Mouse (Mus musculus): ENCODE results near the gene Zfp229. TPM values are rescaled to one million over a fixed set of nuclear protein-coding genes. Genes with fewer than 3 reads are reported as not detected.

Zfp229 gene
- 1.0 and 2.9 TPM in 2 replicates for polyA plus RNA-seq (2012)

GRCm38 (mm10) chr17:21730495-21730894 lies at the start of gene Zfp229:
TSS of gene Zfp229 (plus strand) at chr17:21730795.

GRCm38 (mm10) chr17:21691560-21691959 lies 39.0 kb upstream of the Zfp229 start, which contains the start of gene Gm10226:
TSS of gene Gm10226 (plus strand) at chr17:21691860.

GRCm38 (mm10) chr17:21707343-21707996 lies 23.1 kb upstream of the Zfp229 start, which contains the start of gene Zfp760:
TSS of gene Zfp760 (plus strand) at chr17:21707741.

Other genes with a start within 250 kb of the Zfp229 start
- gene Zfp53, start 241.8 kb upstream of the Zfp229 start, polyA plus RNA-seq (2012) = 4.2 TPM in 2 replicates
- 2.5 and 2.9 TPM in 2 replicates for gene Zfp52, start 195.3 kb upstream of the Zfp229 start, polyA plus RNA-seq (2012)
- gene Zfp948, start 163.8 kb upstream of the Zfp229 start, polyA plus RNA-seq (2012) = 0.18 and 0.23 TPM in 2 replicates
- 0.28 and 0.31 TPM in 2 replicates for gene Zfp983, start 80.2 kb upstream of the Zfp229 start, polyA plus RNA-seq (2012)
- 0.68 TPM in 1 of 2 replicates, not detected in the other for gene Gm10226, start 38.9 kb upstream of the Zfp229 start, polyA plus RNA-seq (2012)
- gene Zfp760, start 23.1 kb upstream of the Zfp229 start, polyA plus RNA-seq (2012) = 0.14 and 0.21 TPM in 2 replicates
- 0.29 and 0.50 TPM in 2 replicates for gene Zfp820, start 115.0 kb downstream of the Zfp229 start, polyA plus RNA-seq (2012)
- 0.29 and 0.75 TPM in 2 replicates for gene Zfp995, start 179.1 kb downstream of the Zfp229 start, polyA plus RNA-seq (2012)
- gene Zfp942, start 231.7 kb downstream of the Zfp229 start, polyA plus RNA-seq (2012) = 0.86 TPM in 2 replicates
- 0.52 and 1.3 TPM in 2 replicates for gene Zfp943, start 231.8 kb downstream of the Zfp229 start, polyA plus RNA-seq (2012)

All from megakaryocyte-erythroid progenitor cell, adult 5 weeks (primary cell).